Mouse (Mus musculus) limb, embryonic 15.5 days (tissue): ENCODE measurements around the gene Btbd9. TPM values are rescaled to one million over a fixed set of nuclear protein-coding genes. Genes with fewer than 3 reads are reported as not detected.
A peak's percentile ranks its signal among the peaks of the same experiment; 100 is the strongest.

Experiments used
- ATAC-seq: fragments of 200-750 bp; cut with Nextera tagmentation; 2 replicates; pipeline ENCODE4 v1.8.0; 2017; ENCODE audit warnings: low read depth, moderate TSS enrichment; ENCODE audit not compliant: insufficient number of reproducible peaks, low FRiP score, low TSS enrichment
- H3K27ac ChIP-seq: fragments of 300-500 bp; sonication (generic); 2 replicates; pipeline ENCODE4 v1.5.1; 2015; ENCODE audit warnings: moderate library complexity, mild to moderate bottlenecking, inconsistent platforms
- H3K27me3 ChIP-seq: fragments of 300-500 bp; sonication (generic); 2 replicates; pipeline ENCODE4 v1.6.1; 2015; ENCODE audit warnings: inconsistent platforms
- H3K36me3 ChIP-seq: fragments of 300-500 bp; sonication (generic); 2 replicates; pipeline ENCODE4 v1.6.1; 2015; ENCODE audit warnings: inconsistent platforms
- H3K4me1 ChIP-seq: fragments of 300-500 bp; sonication (generic); 2 replicates; pipeline ENCODE4 v1.6.1; 2015; ENCODE audit warnings: inconsistent platforms
- H3K4me2 ChIP-seq: fragments of 300-500 bp; sonication (generic); 2 replicates; pipeline ENCODE4 v1.6.1; 2015; ENCODE audit warnings: mild to moderate bottlenecking, inconsistent platforms
- H3K4me3 ChIP-seq: fragments of 300-500 bp; sonication (generic); 2 replicates; pipeline ENCODE4 v1.5.1; 2015; ENCODE audit warnings: mild to moderate bottlenecking, inconsistent platforms
- H3K9ac ChIP-seq: fragments of 300-500 bp; sonication (generic); 2 replicates; pipeline ENCODE4 v1.6.1; 2015; ENCODE audit warnings: inconsistent platforms
- H3K9me3 ChIP-seq: fragments of 300-500 bp; sonication (generic); 2 replicates; pipeline ENCODE4 v1.6.1; 2016; ENCODE audit warnings: inconsistent platforms
- WGBS: fragments of 180-500 bp; shearing (Covaris S2); methylation state at CpG from one replicate; pipeline ENCODE4 v1.1.7; 2015; 5-methylcytosine and 5-hydroxymethylcytosine counted together
- polyA plus RNA-seq: library from polyadenylated mRNA; unstranded; fragments of >200 nt; fragmentation: Nextera tagmentation; extraction: Ambion mirVana; gene quantifications from 2 replicates; pipeline ENCODE4 v1.2.1, GENCODE M21; 2015

Gene Btbd9
- polyA plus RNA-seq, 1 experiment from 2014 or later: 54.5 TPM

DNA sequence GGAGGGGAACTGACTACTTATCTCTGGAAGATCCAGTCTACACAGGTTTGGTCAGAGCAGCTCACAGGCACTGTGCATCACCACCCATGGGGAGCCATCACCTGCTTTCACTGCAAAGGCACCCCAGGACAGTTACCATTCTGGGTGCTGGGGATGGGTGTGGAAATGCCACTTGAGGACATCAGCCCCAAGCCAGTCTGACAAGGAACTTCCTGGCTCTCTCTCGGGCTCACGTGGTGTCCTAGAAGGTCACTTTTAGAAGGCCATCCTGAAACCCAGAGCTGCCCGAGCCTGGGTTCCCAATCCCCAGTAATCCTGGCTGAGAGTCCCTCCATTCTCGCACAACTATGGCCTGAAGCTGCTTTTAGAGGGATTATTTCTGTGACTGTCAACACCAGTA is 360.5 kb downstream of the Btbd9 start:
- ATAC-seq: no peak
- Histone ChIP-seq H3K36me3 (peaks cover 30% of the 10 kb centered on the region), H3K4me1 (0 out of 2 replicates have a peak, but pooled peaks cover 10% of the 10 kb centered on the region), H3K27ac (no peak overlapping the region), H3K9me3 (no peaks in the 10 kb centered on the region), H3K9ac (no peak overlapping the region), H3K4me2 (no peak overlapping the region), H3K4me3 (no peak overlapping the region), H3K27me3 (no peaks in the 10 kb centered on the region)
- 76% methylated on average over 4 of the region's 4 CpGs for whole genome bisulfite sequencing

DNA sequence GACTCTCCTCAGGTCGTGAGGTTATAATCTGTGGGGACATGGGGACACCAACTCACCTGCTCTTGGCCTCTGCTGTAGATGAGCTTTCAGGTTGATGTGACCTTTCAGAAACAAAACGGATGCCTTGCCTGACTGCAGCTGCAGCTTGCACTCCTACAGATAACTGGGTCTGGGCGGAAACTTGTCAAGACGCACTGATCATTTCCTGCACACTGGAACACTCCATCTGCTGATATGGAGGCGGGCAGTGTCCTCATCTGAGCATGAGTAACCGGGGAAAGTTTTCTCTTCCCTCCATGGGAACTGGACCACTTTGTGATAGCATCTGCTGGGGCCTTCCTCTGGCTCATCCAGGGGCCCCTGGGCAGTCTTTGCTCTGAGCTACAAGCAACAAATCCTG is 361.9 kb downstream of the Btbd9 start:
- Histone ChIP-seq H3K27ac (no peak overlapping the region), H3K9ac (no peak overlapping the region), H3K4me3 (no peak overlapping the region), H3K36me3 (peaks cover 38% of the 10 kb centered on the region), H3K4me2 (no peak overlapping the region), H3K4me1 (0 out of 2 replicates have a peak, but pooled peaks cover 12% of the 10 kb centered on the region), H3K9me3 (no peaks in the 10 kb centered on the region), H3K27me3 (no peaks in the 10 kb centered on the region)
- ATAC-seq: no peak
- WGBS: 80% methylated on average over 6 of the region's 6 CpGs

DNA sequence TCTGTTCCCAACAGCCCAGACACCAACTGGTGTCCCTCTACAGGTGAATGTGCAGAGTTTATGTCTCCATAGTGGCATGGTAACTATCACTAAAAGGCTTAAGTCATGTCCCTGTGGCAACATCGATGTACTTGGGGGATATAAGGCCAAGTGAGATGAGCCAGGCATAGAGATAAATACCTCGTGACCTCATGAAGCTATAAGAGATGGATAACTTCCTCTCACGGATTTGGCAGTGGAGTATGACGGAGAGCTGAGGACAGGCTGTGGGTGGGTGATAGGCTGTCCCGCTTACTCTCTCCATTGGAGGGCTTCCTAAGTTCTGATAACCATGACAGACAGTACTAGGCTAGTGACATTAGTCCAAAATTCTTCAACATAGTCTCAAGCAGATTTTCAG is 362.9 kb downstream of the Btbd9 start:
- peaks cover 40% of the 10 kb centered on the region for H3K36me3 ChIP-seq

DNA sequence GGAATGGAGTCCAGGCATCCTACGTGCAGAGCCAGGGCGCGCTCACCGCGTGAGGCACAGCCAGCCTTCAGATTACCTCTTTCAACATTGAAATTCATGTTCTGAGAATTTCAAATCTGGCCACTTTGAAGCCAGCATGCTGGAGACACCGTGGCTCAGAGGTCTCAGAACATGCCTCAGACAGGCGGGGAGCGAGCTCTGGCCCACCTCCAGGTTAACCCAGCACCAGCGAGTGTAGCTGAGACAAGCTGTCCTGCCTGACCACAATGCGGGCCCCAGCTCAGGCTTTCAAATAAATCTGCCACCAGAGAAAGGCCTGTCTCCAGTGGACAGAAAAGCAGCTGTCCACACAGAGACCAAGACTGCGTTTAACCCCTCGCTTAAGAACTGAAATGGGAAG is 363.6 kb downstream of the Btbd9 start:
- 70% methylated on average over 12 of the region's 12 CpGs for WGBS

More for the DNA sequence above, 362.9 kb downstream of the Btbd9 start:
- H3K27me3 ChIP-seq: no peaks in the 10 kb centered on the region
- no peak overlapping the region for H3K4me3 ChIP-seq
- no peak overlapping the region for H3K4me2 ChIP-seq
- no peaks in the 10 kb centered on the region for H3K9me3 ChIP-seq
- WGBS: 88% methylated on average over 5 of the region's 5 CpGs
- ATAC-seq: no peak
- H3K9ac ChIP-seq: no peak overlapping the region
- 0 out of 2 replicates have a peak, but pooled peaks cover 16% of the 10 kb centered on the region for H3K4me1 ChIP-seq
- H3K27ac ChIP-seq: no peak overlapping the region

DNA sequence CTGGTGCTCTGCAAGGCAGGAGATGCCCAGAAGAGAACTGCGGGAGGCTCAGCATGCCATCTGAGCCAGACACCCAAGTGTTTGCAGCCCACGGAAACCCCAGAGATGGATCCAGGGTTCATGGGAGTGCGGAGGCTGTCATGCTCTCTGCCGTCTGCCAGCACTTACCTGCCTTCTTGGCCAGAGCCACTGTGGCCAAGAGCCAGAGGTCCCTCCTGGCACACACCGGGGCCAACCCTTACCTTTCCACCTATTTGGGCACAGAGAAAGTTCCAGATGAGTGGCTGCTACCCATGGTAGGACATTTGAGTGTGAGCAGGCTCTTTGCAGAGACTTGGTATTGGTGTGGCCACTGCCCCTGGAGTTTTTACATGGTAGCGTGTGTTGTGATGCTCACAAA is 365.4 kb downstream of the Btbd9 start:
- Histone ChIP-seq H3K27ac (no peak overlapping the region), H3K36me3 (peaks cover 45% of the 10 kb centered on the region), H3K9ac (no peak overlapping the region), H3K4me3 (no peak overlapping the region), H3K27me3 (no peaks in the 10 kb centered on the region), H3K4me2 (no peak overlapping the region), H3K9me3 (no peaks in the 10 kb centered on the region), H3K4me1 (0 out of 2 replicates have a peak, but pooled peaks cover 15% of the 10 kb centered on the region)
- WGBS: 88% methylated on average over 6 of the region's 6 CpGs
- ATAC-seq: no peak

More for the DNA sequence above, 363.6 kb downstream of the Btbd9 start:
- no peaks in the 10 kb centered on the region for H3K9me3 ChIP-seq
- ATAC-seq: no peak
- H3K9ac ChIP-seq: no peak overlapping the region
- H3K4me2 ChIP-seq: no peak overlapping the region
- H3K4me3 ChIP-seq: no peak overlapping the region
- peaks cover 45% of the 10 kb centered on the region for H3K36me3 ChIP-seq
- H3K4me1 ChIP-seq: 0 out of 2 replicates have a peak, but pooled peaks cover 16% of the 10 kb centered on the region
- no peaks in the 10 kb centered on the region for H3K27me3 ChIP-seq
- H3K27ac ChIP-seq: peak overlapping the region; percentile 51

DNA sequence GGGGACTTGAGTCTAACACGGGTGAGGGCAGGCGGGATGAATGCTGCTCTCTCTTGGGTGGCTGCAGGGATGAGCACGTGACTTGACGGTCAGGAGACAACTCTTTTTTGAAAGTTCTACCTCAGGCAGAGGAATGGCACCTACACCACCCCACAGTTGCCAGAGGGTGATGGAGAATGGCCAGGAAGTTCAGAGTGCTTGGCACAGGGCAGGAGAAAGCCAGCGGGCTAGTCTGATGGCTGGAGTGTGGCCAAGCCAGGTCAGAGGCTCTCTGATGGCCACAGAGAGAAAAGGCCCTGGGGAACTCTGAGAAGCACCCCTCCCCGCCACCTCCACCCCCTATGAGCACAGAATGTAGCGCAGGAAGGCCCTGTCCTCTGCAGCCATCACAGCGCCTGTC is 366.0 kb downstream of the Btbd9 start:
- no peak overlapping the region for H3K4me3 ChIP-seq
- WGBS: 93% methylated on average over 8 of the region's 8 CpGs
- H3K9ac ChIP-seq: no peak overlapping the region
- peaks cover 17% of the 10 kb centered on the region; the same call in 1 of the 2 replicates for H3K4me1 ChIP-seq
- no peaks in the 10 kb centered on the region for H3K9me3 ChIP-seq
- H3K4me2 ChIP-seq: no peak overlapping the region
- no peak overlapping the region for H3K27ac ChIP-seq
- H3K36me3 ChIP-seq: peaks cover 45% of the 10 kb centered on the region
- ATAC-seq: no peak
- H3K27me3 ChIP-seq: no peaks in the 10 kb centered on the region

DNA sequence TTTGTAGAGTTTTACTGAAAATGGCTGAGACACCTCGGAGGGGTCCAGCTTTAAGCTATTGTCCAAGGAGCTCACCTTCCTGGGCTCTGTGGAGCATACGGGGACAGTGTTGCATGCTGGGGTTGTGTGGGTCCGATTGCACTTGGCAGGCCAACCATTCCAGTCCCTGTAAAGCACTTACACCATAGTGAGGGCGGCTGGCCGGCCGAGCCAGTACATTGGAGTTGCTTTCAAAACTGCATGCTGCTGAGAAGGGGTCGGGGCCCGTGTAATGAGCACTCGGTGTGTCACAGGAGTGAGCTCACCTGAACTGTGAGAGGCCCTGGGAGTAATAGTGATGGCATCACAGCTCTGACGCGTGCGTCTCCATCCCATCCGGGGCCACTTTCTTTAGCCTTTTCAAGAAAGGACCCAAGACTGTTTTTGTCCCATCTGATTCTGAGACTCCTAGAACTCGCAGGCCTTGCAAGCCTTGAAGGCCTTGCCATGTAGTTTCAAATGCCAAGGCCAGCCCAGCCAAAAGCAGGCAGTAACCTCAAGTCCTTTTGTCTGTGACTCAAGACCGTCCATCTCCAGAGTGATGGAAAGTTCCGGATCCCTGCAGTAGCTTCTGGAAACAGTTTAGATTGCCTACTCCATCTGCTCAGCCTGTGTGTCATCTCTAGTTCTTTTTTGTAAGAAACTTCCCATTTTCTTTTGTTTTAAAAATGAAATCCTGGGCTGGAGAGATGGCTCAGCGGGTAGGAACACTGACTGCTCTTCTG is 371.0 kb downstream of the Btbd9 start:
- H3K9me3 ChIP-seq: no peaks in the 10 kb centered on the region
- H3K4me2 ChIP-seq: no peak overlapping the region
- H3K36me3 ChIP-seq: peaks cover 23% of the 10 kb centered on the region
- 86% methylated on average over 17 of the region's 17 CpGs for WGBS
- H3K27me3 ChIP-seq: no peaks in the 10 kb centered on the region
- H3K9ac ChIP-seq: no peak overlapping the region
- no peak overlapping the region for H3K27ac ChIP-seq
- H3K4me3 ChIP-seq: no peak overlapping the region
- ATAC-seq: no peak
- H3K4me1 ChIP-seq: peaks cover 58% of the 10 kb centered on the region

DNA sequence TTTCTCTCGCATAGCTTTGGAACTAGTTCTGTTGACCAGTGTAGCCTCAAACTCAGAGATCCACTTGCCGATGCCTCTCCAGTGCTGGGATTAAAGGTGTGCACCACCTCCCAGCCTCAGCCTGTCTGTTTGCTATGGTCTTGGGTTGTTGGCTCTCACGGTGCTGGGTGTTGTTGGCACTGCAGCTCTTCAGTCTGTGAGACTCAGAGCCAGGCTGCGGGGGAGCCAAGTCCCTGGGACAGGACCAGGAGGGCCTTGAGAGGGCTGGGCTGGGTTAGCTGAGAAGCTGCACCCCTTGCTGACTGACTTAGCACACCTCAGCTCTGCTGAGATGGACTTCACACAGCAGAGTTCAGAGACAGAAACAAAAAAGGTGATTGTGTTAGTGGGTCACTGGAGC is 376.0 kb downstream of the Btbd9 start:
- H3K4me2 ChIP-seq: no peak overlapping the region
- no peak overlapping the region for H3K4me3 ChIP-seq
- ATAC-seq: no peak
- no peaks in the 10 kb centered on the region for H3K27me3 ChIP-seq
- H3K9ac ChIP-seq: no peak overlapping the region
- peaks cover 93% of the 10 kb centered on the region for H3K4me1 ChIP-seq
- H3K27ac ChIP-seq: peak overlapping the region; percentile 62; the same call in 1 of the 2 replicates
- H3K36me3 ChIP-seq: no peaks in the 10 kb centered on the region
- 72% methylated on average over 4 of the region's 4 CpGs for WGBS
- H3K9me3 ChIP-seq: no peaks in the 10 kb centered on the region

DNA sequence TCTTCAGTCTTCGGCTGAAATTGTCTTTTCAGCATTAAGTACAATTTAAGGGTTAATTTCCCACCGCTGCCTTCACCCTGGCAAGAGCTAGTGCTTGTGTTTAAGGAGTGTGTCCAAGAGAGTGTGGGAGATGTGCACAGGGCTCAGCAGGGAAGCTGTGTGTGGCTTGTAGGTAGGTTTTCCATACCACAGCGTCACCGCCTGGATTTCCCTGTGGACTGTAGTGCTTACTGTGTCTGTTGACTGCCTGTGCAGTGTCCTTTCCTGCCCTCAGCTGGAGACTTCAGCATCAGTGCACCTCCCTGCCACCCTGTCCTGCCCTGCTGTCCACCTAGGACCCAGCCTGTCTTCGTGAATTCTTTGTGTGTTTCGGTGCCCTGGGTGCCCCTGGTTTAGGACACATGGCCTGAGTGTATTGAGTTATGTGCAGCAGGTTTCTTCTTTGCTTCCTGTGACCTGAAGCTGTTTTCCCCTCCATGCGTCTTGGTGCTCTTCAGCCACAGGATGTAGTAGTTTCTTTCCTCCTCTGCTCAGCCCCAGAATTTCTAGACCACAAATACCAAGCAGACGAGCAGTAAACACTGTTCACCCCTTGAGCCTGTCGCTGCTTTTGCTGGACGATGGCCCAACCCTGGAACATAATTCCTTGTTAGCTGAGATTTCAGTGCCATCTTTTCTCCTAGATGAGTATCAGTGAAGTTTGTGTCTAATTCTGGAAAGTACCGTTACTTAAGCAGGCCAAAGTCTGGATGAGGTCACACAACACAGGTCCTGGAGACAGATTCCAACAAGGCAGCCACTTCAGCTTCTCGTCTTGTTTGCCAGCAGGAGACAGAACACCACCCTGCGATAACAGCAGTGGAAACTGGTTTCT is 376.7 kb downstream of the Btbd9 start:
- Histone ChIP-seq H3K27ac (peak overlapping the region; percentile 62), H3K9me3 (no peaks in the 10 kb centered on the region), H3K4me2 (no peak overlapping the region), H3K4me3 (no peak overlapping the region), H3K4me1 (peaks cover 90% of the 10 kb centered on the region), H3K9ac (no peak overlapping the region), H3K27me3 (no peaks in the 10 kb centered on the region), H3K36me3 (no peaks in the 10 kb centered on the region)
- WGBS: 65% methylated on average over 13 of the region's 13 CpGs
- no peak for ATAC-seq

DNA sequence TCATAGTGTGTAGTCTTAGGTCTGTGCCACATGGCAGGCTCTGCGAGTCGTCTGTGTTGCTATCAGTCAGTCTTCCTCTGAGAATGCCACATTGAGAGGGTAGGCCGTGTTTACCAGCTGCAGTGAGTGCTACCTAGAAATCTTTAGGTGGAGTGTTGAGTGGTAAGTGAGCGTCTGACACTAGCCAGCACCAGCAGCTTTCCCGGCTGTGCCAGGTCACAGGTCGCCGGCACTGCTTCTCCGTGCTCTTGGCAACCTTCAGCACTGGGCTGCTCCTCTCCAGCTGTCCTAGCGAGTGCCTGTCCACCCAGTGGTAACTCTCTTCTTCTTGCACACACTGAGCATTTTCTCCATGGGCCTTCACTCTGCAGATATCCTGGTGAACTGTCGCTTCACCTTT is 377.9 kb downstream of the Btbd9 start:
- Histone ChIP-seq H3K27me3 (no peaks in the 10 kb centered on the region), H3K4me1 (peaks cover 85% of the 10 kb centered on the region), H3K4me3 (no peak overlapping the region), H3K27ac (peak overlapping the region; percentile 62), H3K9ac (no peak overlapping the region), H3K36me3 (no peaks in the 10 kb centered on the region; the same call in 1 of the 2 replicates), H3K9me3 (no peaks in the 10 kb centered on the region), H3K4me2 (no peak overlapping the region)
- ATAC-seq: no peak
- 58% methylated on average over 10 of the region's 10 CpGs for WGBS

DNA sequence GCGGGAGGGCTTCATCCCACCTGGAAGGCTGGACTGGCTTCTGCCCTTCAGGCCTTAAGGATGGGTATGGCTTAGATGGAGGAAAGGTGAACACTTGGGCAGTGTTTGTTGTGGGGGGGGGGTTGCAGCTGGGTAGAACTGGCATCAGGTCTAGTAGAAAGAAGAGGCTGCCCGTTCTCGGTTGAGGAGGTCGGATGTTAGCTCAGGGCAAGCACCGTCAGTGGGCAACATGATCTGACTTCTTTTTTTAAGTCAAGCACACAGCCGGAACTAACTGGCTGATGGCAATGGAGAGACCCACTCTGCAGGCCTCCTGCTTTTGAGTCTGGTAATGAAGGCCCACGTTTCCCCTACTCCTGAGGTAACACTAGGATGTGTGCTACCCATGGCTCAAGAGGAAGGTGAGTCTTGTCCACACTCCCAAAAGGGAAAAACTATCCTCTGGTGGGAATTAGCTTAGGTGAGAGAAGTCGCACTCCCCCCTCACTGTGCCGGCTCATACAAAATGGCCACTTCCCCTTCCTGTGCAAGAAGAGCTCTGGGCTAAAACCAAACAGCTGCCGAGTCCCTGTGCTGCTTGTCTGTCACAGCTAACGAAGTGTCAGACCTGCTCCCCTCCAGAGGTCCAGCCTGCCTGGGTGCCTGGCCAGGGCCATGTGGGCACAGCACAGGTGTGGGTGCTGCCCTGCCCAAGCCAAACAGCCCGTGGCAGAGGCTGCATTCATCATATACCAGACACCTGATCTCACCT is 378.8 kb downstream of the Btbd9 start:
- Histone ChIP-seq H3K4me1 (peaks cover 85% of the 10 kb centered on the region), H3K27me3 (no peaks in the 10 kb centered on the region), H3K4me2 (no peak overlapping the region), H3K36me3 (peaks cover 9% of the 10 kb centered on the region), H3K4me3 (no peak overlapping the region), H3K27ac (peak overlapping the region; percentile 43), H3K9ac (no peak overlapping the region), H3K9me3 (no peaks in the 10 kb centered on the region)
- no peak for ATAC-seq
- 39% methylated on average over 12 of the region's 12 CpGs for WGBS
